Mouse (Mus musculus) CH12.LX (cell line): ENCODE measurements around the gene Rnf113a1.

Experiments
- BHLHE40 ChIP-seq: IDR thresholded peaks from 2 replicates; pipeline ENCODE4 v1.6.1; 2011; ENCODE audit warnings: mild to moderate bottlenecking, low read depth, low read length, improper control_type of control experiment
- CTCF ChIP-seq, 2 experiments: IDR thresholded peaks in 1 of 2; conservative IDR thresholded peaks in 1 of 2; 2 replicates each; pipeline ENCODE4 v1.5.1; 2011 to 2012; ENCODE audit warnings: low read depth in 2 of 2, low read length in 2 of 2, improper control_type of control experiment in 1 of 2, inconsistent platforms in 1 of 2, mild to moderate bottlenecking in 1 of 2, moderate library complexity in 1 of 2
- E2F4 ChIP-seq: IDR thresholded peaks from 2 replicates; pipeline ENCODE4 v1.6.1; 2011; ENCODE audit warnings: low read depth, low read length, improper control_type of control experiment; ENCODE audit not compliant: insufficient replicate concordance
- ELF1 ChIP-seq: IDR thresholded peaks from 2 replicates; pipeline ENCODE4 v1.6.1; 2014; ENCODE audit warnings: low read depth, mild to moderate bottlenecking, inconsistent platforms, low read length, improper control_type of control experiment
- GABPA ChIP-seq: IDR thresholded peaks from 2 replicates; pipeline ENCODE4 v1.6.1; 2012; ENCODE audit warnings: low read depth, low read length, improper control_type of control experiment, inconsistent platforms; ENCODE audit not compliant: insufficient replicate concordance
- MAX ChIP-seq: IDR thresholded peaks from 2 replicates; pipeline ENCODE4 v1.6.1; 2011; ENCODE audit warnings: low read length, improper control_type of control experiment
- MEF2A ChIP-seq: IDR thresholded peaks from 2 replicates; pipeline ENCODE4 v1.6.1; 2014; ENCODE audit warnings: low read depth, mild to moderate bottlenecking, inconsistent platforms, low read length, improper control_type of control experiment, borderline replicate concordance
- NELFE ChIP-seq: IDR thresholded peaks from 2 replicates; pipeline ENCODE4 v1.6.1; 2011; ENCODE audit warnings: low read depth, low read length, improper control_type of control experiment
- PAX5 ChIP-seq: IDR thresholded peaks from 2 replicates; pipeline ENCODE4 v1.6.1; 2012; ENCODE audit warnings: low read length, inconsistent platforms, mixed read lengths
- POLR2A ChIP-seq: IDR thresholded peaks from 2 replicates; pipeline ENCODE4 v1.6.1; 2011; ENCODE audit warnings: low read depth, mild to moderate bottlenecking, improper control_type of control experiment, low read length
- POLR2AphosphoS2 ChIP-seq: IDR thresholded peaks from 2 replicates; pipeline ENCODE4 v1.6.1; 2011; ENCODE audit warnings: low read depth, low read length, improper control_type of control experiment
- USF1 ChIP-seq: IDR thresholded peaks from 2 replicates; pipeline ENCODE4 v1.6.1; 2014; ENCODE audit warnings: low read depth, mild to moderate bottlenecking, inconsistent platforms, low read length, improper control_type of control experiment
- USF2 ChIP-seq: conservative IDR thresholded peaks from 2 replicates; pipeline ENCODE4 v1.6.1; 2011; ENCODE audit warnings: low read depth, low read length, improper control_type of control experiment
- ZC3H11A ChIP-seq: IDR thresholded peaks from 2 replicates; pipeline ENCODE4 v1.6.1; 2012; ENCODE audit warnings: low read depth, mild to moderate bottlenecking, inconsistent platforms, low read length, improper control_type of control experiment

DNA sequence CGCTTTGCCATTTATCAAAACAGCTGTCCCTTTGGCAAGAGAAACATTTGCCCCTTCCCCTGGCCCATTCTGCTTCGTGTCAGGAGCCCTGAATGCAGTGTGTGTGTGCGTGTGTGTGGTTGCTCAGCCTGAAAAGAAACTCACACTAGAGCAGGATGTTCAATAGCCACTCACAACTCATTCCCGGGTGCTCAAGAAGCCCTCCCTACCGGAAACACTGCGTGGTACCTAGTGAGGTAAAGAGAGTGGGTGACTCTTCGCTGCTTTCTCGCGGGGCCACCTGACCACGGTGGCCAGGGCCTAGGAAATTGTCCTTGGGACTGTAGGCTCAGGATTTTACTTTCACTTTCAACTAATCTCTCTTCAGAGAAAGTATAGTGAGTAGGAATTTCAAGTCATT, 29.9 kb upstream of the Rnf113a1 start:
- TF ChIP-seq CTCF (conservative IDR thresholded peaks at IDR 0.05 in 1 of 2, IDR thresholded peaks at IDR 0.05 in 1 of 2; ENCODE audit: low read depth in 2 of 2, low read length in 2 of 2), result no peak
- TF ChIP-seq E2F4, result no peak
- TF ChIP-seq MEF2A, result no peak
- no peak for TF ChIP-seq BHLHE40
- TF ChIP-seq ZC3H11A, result no peak
- TF ChIP-seq NELFE, result no peak
- TF ChIP-seq PAX5, result no peak
- no peak for TF ChIP-seq GABPA
- TF ChIP-seq POLR2A, result no peak
- TF ChIP-seq MAX, result no peak
- TF ChIP-seq USF1, result no peak
- no peak for TF ChIP-seq ELF1
- TF ChIP-seq POLR2AphosphoS2, result no peak
- no peak for TF ChIP-seq USF2
